Mouse (Mus musculus) CD4-positive helper T cell, adult 2 months (primary cell): ENCODE data around the gene Hspa2.

Experiments
- DNase-seq: peaks from one replicate; pipeline ENCODE4 v3.0.0-alpha.2; 2012; ENCODE audit warnings: low read depth, missing footprints, low spot score

Hspa2 gene

DNA sequence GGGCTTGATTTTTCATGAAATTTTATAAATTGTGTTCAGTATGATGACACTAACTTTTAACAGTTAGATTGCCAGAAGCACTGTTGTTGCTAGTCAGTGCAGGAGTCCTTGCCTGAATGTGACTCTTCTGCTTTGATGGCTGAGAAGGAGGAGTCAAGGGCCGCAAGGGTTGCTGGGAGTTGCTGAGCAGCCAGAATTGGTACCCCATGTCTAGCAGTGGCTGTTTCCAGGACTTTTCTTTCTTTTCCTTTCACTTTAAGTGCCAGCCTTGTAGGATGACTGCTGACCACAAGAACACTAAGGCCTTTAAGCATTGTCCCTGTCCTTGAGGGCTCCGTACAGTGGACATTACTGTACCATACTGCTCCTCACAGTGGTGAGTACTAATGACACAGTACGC is 26.2 kb upstream of the Hspa2 start:
- DNase-seq, result peak; percentile 57

DNA sequence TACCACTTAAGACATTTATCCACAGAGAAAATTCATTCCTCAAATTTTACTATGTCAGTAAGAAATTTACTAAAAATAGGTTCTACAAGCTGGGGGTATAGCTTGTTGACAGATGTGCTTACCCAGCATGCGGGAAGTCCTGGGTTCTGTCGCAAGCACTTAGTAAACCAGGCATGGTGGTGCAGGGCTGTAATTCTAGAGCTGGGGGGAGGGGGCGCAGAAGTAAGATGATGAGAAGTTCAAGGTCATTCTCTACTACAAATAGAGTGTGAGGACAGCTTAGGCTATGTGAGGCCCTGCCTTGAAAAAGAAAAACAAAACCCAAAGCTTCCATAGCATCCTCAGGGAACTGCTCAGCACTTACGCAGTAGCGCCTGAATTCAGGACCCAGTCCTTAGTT is 25.4 kb upstream of the Hspa2 start:
- no peak for DNase-seq

DNA sequence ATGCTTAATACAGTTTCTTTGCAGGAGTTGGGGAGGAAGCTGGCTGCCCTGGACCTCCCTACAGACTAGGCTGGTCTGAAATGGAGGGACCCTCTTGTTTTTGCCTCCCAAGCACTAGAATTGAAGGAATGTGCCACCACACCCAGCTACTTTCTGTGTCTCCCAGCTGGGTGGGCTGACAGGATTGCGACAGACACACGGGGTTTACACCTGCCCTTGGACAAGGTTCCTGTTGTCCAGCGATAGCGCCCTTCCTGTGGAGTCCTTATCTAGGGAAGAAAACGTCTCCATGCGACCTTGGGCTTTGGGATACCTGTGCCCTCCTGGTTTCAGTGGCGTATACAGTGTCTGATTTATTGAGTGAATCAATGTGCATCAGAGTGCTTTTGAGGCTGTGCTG is 23.8 kb upstream of the Hspa2 start:
- DNase-seq, result no peak

DNA sequence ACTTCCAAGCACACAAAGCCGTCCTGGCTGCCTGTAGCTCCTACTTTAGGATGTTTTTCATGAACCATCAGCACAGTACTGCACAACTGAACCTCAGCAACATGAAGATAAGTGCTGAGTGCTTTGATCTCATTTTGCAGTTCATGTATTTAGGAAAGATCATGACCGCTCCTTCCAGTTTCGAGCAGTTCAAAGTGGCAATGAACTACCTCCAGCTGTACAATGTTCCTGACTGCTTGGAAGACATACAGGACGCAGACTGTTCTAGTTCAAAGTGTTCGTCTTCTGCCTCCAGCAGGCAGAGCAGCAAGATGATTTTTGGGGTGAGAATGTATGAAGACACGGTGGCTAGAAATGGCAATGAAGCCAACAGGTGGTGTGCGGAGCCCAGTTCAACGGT is 18.6 kb upstream of the Hspa2 start:
- no peak for DNase-seq

DNA sequence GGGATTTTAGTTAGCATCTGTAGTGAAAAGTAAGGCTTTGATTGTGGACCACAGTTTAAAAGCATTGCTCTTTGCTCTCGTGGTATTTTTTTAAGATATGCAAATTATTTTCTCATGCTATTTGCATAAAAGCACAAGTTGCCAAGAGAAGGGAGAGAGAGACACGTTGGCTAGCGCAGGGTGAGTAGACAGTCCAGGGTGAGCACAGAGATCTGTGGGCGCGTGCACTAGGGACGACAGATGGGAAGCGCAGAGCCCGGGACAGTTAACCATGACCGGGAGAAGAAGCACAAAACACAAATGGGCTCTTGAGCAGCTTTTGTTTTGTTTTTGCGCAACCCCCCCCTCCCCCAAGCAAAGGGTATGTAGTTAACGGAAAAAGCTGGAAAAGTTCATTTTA is 15.2 kb upstream of the Hspa2 start:
- no peak for DNase-seq

DNA sequence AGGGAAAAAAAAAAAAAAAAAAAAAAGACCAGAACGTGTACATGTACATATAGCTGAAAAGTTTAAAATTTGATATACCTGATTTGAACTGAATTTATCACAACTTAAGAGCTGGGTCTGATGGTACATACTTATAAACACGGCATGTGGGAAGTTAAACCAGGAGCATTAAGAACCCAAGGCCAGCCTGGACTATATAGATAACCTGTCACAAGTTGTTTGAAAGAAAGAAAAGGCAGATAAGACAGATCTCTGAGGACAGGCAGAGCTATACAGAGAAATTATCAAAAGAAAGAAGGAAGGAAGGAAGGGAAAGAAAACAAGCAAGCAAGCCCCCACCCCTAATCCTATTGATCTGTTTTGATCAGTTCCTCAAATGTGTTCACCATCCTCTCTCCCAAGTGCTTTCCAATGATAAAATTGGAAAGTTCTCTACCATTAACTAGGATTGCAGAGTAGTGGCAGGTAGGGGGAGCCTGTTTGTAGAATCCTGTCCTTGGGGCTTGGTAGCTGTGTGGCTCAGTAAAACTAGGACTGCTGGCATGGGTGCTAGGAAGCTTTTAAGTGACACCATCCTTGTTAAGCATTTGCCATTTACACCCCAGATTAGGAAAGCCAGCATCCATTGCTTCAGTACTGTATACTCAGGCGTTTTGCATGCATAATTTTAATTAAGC is 12.2 kb upstream of the Hspa2 start:
- no peak for DNase-seq

DNA sequence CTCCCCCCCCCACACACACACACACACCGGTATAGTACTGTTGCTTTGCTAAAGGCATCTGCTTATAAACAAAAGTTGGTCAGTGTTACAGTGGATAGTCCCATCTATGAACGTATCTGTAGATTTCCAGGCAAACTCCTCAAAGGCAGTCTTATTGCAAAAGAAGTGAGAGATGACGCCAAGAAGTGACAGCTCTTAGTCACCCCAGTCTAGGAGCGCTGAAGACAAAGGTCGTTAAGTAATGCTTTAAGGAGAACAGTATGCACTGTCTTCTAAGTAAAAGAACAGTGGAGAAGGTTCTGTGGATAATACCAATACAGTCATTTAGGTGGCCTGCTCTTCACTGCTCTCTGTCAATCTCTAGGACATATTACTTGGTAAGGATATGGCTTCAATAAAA is 11.0 kb upstream of the Hspa2 start:
- DNase-seq, result no peak

DNA sequence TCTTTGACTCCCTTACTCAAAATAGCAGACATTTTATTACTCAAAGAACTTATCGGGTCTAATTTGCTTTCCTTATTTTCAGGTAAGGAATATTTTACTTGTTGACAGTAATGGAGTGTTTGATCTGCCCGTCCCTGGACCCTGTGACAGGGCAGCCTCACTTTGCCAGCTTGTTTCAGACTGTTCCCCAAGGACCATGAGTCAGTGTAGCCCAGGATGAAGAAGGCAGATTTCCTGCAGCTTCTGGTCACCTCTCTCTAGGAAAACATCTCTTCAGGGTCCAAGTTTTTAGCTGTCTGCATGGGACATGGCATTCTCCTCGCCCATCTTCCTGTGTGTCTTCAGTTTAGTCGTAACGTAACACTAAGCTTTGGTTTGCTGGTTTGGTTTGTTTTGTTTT is 6.7 kb upstream of the Hspa2 start:
- DNase-seq, result no peak

DNA sequence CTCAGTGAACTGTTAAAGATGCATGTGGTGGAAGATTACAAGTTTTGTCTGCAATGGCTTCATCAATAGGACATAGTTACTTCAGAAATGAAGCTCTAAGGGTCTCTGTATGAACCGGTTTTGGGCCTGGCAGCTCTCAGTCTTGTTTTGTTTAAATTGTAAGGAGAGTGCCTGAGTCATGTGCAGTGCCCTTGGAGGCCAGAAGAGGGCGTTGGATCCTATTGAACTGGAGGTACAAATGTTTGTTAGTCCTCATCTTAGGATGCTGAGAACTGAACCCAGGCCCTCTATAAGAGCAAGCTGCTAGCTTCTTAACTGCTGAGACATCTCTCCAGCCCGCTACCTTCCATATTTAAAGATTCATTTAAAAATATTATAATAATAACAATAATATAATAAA is 2.3 kb upstream of the Hspa2 start:
- peak; percentile 38 for DNase-seq

DNA sequence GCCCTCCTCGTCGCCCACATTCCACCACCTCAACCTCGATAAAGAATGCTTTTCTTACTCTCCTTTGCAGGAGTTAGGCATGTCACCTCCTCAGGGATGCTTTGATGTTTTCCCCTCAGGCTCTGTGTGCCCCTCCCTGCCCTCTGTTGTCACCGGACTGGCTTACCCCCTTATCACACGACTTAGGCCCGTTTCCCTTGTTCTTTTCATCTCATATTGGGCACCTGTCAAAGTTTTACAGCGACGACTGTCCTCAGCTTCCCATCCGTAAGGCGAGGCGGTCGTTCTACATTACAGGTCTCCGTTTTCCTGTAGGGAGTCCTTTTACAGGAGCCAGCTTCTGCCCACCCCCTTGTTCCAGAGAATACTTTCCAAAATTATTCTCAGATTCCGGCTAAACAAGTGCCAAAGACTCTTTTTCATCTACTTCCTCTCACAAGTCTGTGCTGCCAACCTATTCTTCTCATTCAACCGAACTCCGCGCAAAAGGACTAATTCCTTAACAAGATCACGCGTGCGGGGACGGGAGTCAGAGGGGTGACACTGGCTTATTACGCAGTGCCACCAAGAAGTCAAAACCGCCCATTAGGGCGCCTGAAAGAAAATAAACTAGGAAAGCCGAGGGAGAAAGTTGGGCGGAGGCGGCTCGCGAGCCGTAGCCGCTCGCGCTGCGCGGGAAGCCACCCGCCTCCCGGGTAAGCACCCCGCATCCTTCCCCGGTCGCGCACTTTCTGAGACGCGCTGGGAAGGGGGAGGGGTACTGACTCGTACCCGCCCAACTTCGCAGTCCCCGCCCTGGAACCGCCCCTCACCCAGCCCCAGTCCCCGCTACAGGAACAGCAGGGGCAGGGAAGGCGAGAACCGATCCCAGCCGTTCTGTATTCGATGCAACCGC is 738 bp upstream of the Hspa2 start:
- DNase-seq, result peak; percentile 18

DNA sequence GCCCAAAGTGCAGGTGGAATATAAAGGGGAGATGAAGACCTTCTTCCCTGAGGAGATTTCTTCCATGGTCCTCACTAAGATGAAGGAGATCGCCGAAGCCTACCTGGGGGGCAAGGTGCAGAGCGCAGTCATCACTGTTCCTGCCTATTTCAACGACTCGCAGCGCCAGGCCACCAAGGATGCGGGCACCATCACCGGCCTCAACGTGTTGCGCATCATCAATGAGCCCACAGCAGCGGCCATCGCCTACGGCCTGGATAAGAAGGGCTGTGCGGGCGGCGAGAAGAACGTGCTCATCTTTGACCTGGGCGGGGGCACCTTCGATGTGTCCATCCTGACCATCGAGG is 833 bp downstream of the Hspa2 start:
- DNase-seq, result peak; percentile 35

DNA sequence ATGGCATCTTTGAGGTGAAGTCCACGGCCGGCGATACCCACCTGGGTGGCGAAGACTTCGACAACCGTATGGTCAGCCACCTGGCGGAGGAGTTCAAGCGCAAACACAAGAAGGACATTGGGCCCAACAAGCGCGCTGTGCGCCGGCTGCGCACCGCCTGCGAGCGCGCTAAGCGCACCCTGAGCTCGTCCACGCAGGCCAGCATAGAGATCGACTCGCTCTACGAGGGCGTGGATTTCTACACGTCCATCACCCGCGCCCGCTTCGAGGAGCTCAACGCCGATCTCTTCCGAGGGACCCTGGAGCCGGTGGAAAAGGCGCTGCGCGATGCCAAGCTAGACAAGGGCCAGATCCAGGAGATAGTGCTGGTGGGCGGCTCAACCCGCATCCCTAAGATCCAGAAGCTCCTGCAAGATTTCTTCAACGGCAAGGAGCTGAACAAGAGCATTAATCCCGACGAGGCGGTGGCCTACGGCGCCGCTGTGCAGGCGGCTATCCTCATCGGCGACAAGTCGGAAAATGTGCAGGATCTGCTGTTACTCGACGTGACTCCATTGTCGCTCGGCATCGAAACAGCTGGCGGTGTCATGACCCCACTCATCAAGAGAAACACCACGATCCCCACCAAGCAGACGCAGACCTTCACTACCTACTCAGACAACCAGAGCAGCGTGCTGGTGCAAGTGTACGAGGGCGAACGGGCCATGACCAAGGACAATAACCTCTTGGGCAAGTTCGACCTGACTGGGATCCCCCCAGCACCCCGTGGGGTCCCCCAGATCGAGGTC is 1.4 kb downstream of the Hspa2 start:
- DNase-seq, result peak; percentile 48

DNA sequence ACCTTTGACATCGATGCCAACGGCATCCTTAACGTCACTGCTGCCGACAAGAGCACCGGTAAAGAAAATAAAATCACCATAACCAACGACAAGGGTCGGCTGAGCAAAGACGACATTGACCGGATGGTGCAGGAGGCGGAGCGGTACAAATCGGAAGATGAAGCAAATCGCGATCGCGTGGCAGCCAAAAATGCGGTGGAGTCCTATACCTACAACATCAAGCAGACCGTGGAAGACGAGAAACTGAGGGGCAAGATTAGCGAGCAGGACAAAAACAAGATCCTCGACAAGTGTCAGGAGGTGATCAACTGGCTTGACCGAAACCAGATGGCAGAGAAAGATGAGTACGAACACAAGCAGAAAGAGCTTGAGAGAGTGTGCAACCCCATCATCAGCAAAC is 2.0 kb downstream of the Hspa2 start:
- peak; percentile 44 for DNase-seq

DNA sequence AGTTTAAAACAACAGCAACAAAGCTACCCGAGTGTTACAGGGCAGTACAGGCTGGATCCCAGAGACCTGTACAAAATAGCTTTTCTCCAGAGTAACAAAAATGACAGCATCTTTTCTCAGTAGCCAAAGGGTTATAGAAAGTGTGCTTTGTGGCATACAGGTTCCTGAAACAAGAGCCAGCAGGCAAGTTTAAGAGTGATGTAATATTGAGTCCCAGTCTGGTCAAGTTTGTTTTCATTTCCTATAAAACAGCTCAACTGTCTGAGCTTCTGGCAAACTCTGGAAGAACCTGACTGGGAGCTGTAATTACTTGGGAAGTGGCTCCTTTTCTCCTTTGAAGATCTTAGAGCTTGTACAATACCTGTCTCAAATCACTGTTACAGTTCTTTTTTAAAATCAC is 3.2 kb downstream of the Hspa2 start:
- DNase-seq, result no peak

DNA sequence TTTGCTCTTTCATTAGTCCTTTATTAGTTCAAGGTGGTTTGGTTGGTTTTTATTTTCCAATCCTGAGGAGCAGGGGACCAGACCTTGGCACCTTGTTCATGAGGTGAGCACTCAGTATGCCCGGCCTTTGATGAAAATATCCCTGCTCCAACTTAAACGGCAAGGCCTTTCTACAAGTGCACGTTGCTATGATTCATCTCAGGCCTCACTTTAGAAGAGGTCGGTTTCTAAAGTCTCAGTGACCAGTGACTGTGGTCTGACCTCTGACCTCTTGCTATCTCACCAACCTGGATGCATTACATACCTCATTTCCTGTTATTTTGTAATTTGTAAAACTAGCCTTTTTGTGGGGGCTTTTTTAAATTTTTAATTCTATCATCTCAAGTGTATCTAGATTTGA is 5.2 kb downstream of the Hspa2 start:
- DNase-seq, result no peak

DNA sequence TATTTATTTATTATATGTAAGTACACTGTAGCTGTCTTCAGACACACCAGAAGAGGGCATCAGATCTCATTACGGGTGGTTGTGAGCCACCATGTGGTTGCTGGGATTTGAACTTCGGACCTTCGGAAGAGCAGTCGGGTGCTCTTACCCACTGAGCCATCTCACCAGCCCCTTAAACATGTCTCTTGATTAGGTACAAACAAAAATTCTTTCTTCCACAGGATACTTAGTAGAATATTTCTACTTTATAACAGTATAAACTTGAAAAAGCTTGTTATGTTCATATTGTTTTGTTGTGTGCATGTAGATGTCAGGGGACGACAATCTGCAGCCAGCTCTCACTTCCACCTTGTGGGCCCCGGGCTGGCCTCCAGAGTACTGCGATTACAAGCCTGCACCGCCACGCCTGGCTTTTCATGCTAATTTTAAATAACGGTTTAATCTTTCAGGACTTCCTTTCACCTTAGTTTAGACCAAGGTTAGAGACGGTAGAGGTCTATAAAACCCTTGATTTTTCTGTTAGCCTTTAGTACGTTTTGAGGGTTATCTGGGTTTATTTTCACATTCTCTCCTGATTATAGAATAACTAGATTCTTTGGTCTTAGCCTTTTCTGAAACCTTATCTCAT is 11.5 kb downstream of the Hspa2 start:
- no peak for DNase-seq

DNA sequence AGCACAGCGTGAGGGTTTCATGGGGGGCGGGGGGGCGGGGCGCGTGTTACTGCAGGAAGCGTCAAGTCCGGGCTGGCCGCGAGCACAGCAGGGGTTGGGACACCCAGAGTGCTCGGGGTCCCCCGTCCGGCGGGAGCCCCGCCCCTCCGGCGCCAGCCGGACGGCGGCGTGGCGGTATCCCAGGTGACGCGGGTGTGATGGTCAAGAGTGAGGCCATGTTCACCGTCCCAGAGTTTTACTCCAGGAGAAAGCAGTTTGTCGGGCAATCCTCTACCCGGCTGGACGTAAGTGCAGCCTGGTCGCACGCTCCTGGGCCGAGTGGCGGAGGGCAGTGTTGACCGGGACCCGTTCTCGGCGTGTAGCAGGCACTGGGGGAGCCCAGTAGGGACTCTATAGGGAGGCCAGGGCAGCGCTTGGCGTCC is 13.5 kb downstream of the Hspa2 start, which contains the start of gene Ppp1r36:
Gene Ppp1r36 (plus strand): TSS at position 106 of the 422 bp plus-strand sequence.
- no peak for DNase-seq

DNA sequence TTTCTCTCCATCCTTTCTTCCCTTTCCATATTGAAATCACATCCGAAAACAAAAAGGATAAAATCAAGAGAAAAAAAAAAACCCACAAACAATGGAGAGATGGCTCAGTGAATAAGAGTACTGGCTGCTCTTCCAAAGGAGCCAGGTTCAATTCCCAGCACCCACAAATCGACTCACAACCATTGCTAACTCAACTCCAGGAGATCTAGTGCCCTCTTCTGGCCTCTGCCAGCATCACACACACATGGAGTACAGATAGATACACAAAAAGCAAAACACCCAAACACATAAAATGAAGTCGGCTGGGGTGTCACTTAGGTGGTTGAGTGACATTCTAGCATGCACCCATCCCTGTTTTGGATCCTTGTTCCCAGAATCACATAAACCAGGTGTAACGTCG is 14.4 kb downstream of the Hspa2 start:
- DNase-seq, result no peak

DNA sequence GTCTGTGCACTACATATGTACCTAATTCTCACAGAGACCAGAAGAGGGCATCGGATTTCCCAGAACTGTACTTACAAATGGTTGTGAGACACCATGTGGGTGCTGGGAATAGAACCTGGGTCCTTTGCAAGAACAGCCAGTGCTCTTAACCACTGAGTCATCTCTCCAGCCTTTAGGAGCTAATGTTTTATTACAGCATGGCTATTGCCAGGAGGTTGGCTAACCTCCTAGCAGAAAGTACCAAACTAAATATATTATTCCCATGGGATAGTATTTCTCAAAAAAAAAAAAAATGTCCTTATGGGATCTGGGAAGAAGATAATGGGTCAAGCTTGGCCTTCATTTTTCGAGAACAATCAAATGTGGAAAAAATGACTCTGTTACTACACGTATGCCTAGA is 21.3 kb downstream of the Hspa2 start:
- DNase-seq, result no peak

DNA sequence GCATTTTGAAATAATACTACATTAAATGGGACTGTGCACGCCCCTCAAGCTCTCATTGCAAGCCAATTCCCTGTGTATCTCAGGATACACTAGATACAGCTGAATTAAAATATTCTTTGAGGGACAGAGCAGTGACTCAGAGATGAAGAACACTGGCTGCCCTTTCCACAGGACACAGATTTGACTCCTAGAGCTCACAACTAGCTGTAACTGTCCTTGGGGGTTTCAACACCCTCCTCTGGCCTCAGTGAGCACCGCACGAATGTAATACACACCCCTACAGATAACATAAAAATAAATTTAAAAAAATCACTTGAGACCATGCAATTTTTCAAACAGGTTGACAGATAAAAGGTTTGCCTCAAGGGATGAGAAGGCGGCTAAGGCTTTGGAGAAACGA is 23.6 kb downstream of the Hspa2 start:
- DNase-seq, result no peak

DNA sequence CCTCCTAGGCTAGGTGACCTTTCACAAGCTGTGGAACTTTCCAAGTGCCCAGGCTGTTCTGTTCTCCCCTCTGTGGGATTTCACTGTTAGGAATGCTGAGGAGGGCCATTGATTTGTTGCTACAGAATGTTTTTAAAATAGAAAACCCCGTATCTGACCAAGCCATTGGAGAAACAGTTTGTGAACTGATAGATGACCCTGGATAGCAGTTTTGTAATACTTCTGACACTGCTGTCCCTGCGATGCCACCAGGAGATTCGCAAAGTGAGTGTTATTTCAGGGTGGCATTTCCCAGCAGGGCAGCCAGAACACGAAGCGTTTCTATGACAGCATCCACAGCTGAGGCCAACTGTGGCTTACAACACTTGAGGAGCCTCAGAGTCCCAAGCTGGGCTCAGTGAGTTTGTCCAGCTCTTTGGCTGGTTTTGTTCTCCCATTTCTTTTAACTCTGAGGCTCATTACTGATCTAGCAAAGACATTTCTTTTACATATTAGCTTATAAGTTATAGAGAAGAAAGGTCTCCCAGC is 27.0 kb downstream of the Hspa2 start:
- DNase-seq, result no peak

DNA sequence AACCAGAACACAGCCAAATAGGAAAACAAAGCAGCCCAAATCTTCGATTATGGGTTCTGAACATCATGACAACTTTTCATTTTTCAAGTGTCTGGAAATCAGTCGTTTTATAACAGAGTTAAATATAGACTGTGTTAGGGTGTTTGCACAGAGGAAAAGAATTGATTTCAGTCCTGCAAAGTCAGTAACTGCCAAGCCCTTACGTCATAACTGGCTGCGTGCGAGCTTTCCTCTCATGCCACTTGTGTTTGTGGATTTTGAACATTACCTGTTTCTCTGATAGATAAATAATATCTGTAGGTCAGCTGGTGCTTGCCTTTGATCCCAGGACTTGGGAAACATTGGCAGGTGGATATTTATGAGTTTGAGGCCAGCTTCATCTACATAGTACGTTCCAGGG is 27.5 kb downstream of the Hspa2 start:
- no peak for DNase-seq
